Mouse (Mus musculus): ENCODE measurements at regions not wholly inside any gene's neighbourhood (a gene's known extent, or its start where the extent isn't known, plus 50 kb on each side); places are given as distances from the start of the nearest gene placed in this dataset.
A peak's percentile ranks its signal among the peaks of the same experiment; 100 is the strongest.
"Not testable (repeated sequence)": the region's sequence is repeated elsewhere in the genome, so short reads cannot be mapped to it uniquely, and the experiment has no call there.

DNA sequence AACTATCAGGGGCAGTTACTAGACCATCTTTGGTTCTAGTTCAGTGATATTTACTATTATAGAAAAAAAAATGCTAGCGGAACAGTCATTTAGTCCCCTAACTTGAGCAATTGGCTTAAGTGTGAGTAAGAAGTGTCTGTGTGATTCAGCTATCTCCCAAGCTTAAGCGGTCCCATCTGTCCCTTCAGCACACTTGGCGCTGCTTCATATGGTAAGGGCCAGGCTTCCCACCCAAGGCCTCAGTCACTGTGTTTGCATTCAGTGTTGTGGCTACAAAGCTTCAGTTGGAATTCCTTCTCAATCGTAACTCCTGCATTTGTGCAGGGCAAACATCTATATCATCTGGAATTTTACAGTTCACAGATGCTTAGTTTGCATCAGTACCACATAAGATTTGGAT lies 232.0 kb downstream of the Trib2 start:
- no peak for DNase-seq (ENCODE audit: extremely low read depth, insufficient read length, low spot score)

DNA sequence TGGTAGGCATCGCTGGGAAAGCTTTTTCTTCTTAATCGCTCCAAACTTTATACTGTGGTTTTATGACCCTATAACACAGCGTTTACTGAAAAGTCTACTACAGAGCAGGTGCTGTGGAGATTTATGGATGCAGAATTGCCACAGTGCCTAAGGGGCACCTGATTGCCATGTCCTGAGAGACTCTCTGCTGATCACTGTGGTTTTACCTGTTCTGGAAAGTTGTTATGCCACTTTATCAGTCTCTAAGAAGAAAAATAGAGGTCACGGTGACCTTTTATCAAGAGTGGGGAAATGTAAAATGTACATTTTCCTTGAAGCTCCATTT lies 250.0 kb downstream of the Trib2 start:
- no peak for DNase-seq (ENCODE audit: extremely low read depth, insufficient read length, low spot score)

DNA sequence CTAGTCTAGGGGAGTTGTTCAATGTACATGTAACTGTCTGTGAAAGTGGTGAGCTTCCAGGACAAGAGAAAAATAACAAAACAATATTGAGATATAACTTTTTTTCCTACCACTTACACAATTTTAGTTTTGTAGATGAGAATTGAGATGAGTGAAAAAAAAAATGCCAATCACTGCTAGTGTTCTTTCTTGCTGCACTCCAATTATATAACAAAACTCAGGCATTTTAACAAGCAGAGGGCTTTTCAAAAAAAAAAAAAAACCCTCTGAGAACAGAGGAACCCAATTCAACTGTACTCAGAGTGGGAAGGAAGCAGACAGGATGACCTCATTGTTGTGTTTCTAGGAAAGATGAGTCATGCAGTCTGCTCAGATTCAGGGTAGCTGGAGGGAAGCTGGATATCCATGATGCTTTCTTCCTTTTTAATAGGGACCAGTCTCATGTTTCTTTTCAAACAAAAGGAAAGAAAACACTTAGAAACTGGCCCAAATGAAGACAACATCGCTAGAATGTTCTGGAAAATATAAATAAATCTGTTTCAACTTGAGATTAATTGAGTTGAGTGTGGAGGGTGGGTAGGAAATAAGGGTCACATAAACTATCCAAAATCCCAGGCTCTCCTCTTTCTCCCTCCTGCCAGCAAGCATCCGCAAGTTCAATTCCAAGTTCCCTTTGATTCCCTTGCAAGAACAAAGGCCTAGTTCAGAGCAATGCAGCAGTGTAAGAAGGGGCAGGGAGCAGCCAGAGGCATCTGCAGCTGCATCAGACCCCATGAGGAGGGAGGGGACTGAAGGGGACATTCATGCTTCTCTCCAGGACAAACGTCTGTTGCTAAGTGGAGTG lies 250.6 kb downstream of the Trib2 start:
- DNase-seq (ENCODE audit: extremely low read depth, insufficient read length, low spot score): no peak

DNA sequence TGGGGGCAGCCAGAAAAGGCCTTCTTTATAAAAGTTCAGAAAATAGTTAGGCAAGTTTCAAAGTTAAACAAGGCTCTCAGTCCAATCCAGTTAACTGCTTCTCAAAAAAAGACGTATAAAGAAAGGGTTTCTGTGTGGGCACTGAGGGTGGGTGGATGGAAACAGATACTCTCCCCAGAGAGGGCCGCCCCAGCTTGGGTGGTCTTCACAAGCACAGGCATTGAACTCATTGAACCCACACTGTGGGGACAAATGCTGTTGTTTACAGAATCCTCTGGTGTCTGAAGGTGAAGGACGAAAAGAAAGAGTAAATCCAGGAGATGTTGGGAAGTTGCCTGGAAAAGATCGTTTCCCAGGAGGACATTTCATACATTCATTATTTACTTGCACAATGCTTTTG lies 253.9 kb downstream of the Trib2 start:
- no peak for DNase-seq (ENCODE audit: extremely low read depth, insufficient read length, low spot score)

DNA sequence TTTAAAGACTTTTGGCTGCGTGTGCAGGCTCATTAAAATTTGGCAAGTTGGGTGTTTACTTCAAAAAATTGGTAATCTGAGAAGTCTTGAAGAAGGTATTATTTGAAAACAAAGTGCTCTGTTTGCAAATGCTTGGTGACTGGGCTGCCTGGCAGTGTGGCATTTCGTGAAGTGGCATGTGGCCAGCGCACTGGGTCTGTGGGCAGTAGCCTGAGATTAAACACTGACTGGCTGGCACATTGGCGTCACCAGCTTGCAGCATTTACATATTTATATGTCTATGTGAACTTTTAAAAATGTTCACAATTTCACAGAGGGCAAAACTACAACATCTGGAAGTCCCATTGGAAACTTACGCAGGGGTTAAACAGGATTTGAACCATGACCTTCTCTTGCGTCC lies 261.3 kb downstream of the Trib2 start:
- no peak for DNase-seq (ENCODE audit: extremely low read depth, insufficient read length, low spot score)

DNA sequence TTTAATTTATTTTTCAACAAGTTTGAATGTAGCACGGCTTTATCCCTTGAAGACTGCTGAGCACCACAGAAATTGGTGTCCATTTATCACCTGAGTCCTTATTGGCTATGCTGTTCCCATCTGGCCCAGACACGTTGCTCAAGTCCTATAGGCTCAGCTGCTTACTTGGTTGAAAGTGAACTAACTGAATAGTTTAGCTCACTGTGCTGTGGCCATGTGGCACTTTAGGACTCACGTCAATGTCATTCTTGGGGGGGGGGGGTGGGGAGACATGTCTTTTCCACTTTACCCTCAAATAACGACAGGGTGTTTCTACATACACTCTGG lies 263.1 kb downstream of the Trib2 start:
- DNase-seq (ENCODE audit: extremely low read depth, insufficient read length, low spot score): no peak

DNA sequence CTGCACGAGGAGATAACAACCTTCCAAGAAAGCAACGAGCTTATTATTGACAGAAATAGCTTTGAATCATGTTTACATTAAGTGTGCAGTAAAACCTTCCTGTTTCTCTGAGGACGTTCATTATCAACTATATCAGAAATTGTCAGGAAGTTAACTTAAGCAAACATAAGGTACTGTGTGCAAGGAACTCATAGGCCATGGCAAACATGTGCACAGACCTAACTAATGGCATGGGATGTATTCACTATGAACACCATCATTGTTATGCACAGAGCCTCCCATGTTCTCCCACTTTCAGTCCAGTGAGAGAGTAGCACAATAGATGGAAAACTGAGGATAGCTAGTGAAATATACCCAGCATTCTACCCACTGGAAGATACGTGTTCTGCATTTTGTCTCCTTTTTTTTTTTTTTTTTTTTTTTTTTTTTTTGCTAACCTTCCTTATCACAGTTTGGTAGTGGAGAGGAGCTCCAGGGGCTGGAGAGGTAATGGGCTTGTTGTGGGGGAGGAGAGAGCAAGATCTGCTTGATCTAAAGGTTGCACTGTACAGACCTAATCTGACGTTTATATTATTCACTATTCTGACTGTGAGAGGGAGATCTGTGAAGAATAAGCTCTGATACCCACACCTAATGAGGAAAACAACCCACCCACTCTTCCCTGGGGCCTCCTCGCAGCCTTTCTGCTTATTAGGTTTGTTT lies 263.6 kb downstream of the Trib2 start:
- DNase-seq (ENCODE audit: extremely low read depth, insufficient read length, low spot score): no peak

DNA sequence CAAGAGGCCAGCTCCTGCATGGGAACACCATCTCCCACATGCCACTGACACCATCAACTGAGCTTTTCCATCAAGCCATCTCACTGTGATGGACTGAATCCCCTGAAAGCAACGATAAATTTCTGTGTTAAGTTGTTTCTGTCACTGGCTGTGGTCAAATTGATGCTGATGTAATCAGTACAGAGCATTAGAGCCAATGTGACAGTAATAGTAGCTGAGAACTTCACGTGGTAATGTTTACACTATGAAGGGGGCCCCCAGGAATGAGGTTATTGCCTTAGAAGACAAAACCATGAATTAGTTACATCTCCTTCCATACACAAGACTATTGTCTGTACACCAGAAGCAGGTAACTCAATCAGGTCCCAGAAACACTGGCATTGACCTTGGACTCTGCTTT lies 264.5 kb downstream of the Trib2 start:
- DNase-seq (ENCODE audit: extremely low read depth, insufficient read length, low spot score): no peak

DNA sequence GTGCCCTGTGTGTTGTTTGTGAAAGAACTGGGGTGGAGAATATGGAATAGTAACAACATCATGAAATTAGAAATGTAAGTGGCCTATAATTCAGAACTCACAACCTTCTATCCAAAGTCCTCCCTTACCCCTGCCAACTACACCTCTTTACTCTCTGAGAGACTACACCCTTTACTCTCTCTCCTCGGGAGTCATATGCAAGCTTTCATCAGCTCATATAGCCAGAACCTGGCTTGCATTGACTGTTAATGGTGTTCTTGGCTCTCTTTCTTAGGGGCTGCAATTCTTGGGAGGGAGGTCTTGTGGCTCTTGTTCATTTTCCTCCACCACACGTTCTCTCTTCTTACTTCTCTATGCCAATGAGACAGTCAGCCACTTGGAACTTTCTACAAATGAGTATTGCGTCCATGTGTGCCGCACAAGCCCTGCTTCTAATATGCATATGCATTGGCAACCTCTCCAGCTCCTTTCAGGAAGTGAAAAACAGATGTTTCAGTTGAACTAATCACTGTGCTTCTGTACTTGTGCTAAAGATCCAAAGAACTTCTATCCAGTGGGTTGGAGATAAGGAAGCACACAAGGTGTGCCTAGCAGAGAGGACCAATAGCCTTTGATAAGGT lies 265.3 kb downstream of the Trib2 start:
- DNase-seq (ENCODE audit: extremely low read depth, insufficient read length, low spot score): no peak

DNA sequence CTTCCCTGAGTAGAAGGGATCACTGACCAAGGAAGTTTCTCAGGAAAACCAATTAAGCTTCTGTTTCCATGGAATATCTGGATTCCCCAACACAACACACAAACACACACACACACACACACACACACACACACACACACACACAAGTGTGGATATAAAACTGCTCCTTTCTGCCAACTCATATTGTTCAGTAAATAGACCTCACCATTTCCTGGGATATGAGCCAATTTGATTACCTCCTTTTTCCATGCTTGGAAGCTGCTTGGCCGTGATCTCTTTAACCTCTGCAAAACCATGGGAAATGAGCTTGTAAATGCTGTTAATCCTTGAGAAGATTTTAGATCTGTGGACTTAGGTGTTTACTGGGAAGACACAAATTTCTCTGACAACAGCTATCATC lies 272.4 kb downstream of the Trib2 start:
- DNase-seq (ENCODE audit: extremely low read depth, insufficient read length, low spot score): no peak

DNA sequence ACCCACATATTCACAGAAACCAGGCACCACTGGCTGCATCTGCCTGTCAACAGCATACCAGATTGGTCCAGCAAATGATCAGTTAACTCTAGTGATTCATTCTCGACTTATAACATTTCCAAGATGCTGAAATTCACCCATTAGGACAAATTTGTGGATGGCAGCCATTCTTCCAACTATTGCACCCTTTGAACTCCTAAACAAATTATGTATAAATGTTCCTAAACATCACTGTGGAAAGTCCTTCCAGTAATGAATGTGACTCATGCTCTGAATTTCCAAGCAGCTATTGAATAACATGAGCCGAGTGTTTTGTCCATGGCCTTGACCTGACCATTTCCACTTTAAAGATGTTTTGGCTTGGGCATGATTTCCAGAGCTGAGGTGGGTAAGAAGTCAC lies 274.2 kb downstream of the Trib2 start:
- DNase-seq (ENCODE audit: extremely low read depth, insufficient read length, low spot score): no peak

DNA sequence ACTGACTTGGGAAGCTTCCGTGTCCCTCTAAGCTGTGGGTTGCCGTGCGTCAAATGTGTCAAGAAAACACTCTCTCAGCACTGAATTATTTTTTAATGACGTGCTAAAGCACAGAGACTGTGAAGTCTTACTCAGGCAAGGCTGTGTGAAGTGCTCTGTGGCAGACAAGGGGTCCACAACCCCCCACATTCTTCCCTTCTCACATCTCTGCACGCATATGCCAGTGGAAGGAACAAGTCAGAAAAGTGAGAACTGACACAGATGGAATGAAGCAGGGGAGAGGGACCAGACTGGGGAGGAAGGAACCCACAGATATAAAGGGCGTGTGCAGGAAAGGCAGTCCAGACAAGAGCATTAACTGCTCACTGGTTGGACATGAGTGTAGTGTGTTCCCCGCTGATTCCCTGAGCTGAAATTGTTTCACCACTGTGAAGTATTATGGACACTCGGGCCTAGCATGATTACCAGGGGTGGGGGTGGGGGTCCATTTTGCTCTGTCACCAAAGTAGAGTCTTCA lies 279.8 kb downstream of the Trib2 start:
- no peak for DNase-seq (ENCODE audit: extremely low read depth, insufficient read length, low spot score)

DNA sequence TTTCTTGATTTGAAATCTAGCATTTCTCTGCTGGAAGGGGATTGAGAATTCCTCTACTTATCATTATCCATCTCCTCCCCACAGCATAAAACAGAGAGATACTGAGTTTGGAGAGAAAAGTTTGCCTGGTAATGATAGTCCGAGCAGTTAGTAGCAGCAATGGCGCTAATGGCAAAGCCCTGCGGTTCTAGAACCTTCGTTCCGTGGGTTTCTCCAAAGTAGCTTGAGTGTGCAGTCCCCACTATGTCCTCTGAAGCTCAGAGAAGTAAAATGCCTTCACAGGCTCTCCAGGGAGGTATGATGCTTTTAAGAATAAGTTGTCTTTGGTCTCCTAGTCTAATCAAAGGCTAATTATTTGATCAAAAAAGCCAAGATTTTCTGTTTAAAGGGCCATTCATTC lies 280.5 kb downstream of the Trib2 start:
- DNase-seq (ENCODE audit: extremely low read depth, insufficient read length, low spot score): no peak

DNA sequence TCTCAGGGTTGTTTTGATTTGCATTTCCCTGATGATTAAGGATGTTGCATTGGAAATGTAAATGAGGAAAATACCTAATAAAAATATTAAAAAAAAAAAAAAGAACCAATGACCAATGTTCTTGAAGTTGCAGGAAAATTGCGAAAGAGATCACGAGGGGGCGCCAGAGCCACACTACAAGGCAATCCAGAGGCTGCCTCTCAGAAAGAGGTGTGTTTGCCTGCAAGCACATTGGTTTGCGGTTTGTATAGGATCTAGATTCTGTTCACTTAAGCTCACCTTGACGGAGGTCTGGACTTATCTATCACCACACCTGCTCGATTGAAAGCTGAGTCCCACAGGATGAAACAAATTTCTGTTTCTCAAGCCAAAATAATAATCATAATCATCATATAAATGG lies 280.9 kb downstream of the Trib2 start:
- DNase-seq (ENCODE audit: extremely low read depth, insufficient read length, low spot score): peak; percentile 29

DNA sequence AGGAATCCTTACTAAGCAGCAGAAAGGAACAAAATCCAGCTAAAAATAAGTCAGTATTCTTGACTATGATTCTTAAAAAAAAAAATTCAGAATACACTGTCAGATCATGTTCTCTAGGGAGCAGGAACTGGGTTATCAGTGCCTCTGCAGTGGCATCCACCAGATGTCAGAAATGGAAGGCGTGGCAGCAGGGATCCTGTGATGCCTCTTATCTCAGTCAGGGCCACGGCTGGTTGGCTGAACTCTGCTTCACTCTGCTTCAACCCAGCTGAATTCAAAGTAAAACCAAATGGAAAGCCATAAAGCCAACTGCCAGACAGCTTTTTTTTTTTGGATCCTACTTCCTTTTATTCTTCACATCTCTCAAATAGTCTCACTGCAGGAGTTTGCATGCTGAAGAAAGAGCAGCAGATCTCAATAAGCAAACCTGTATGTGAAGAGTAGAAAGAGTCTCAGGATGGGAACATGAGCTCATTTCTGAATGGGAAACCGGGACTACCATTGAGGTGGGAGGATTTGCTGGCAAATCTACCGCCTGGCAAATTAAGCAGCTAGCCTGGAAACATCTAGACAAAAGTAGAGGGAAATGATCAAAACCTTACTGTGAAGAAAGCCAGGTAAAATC lies 295.8 kb downstream of the Trib2 start:
- no peak for DNase-seq (ENCODE audit: extremely low read depth, insufficient read length, low spot score)

DNA sequence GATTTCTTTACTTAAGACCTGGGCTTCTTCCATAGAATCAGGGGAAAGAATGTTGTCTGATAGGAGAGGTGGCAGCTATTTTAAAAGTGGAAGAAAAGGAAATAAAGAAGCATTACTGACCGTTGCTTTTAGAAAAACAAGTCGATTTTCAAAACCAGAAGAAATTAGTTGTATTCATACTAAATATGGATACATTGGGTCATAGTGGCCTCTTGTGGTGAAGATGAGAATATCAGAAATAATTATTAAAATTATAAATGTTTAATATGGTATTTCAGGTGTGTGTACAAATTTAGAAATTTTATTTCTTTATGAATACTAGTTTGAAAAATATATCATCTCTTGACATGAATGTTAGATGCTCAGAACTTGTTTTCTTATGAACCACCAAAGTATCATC lies 304.7 kb downstream of the Trib2 start:
- no peak for DNase-seq (ENCODE audit: extremely low read depth, insufficient read length, low spot score)

DNA sequence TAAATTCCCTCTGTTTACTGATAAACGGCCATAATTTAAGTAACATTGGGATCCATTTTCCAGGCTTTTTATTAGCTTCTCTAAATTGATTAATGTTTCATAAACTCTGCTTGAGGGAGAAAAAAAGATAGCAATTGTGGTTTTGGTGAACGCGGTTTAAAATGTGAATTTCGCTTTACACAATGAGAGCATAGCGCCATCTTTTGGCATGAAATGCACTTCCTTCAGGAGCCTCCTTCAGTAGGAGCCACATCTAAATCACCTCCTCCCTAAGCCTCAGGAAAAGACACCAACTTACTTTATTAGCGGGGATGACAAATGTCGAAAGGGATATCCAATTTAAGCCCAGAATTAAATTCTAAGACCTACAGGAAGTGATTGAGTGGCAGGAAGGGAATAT lies 309.1 kb downstream of the Trib2 start:
- DNase-seq (ENCODE audit: extremely low read depth, insufficient read length, low spot score): no peak

DNA sequence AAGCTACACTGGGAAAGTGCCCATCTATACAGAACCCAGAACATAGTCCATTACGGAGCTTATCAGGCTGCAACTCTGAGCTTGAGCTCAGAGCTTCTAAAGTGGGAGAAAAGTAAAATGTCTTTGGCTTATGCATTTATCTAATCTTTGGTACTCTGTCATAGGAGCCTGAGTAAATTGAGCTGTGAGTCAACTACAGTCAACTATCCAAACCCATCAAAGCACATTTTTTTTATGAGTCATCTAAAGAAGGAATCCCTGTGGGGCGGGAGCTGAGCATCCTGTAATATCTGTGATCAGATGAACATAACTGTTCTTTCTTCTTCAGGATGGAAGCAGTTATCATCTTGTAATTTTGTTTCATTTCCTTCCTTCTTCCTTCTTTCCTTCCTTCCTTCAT lies 323.1 kb downstream of the Trib2 start:
- DNase-seq (ENCODE audit: extremely low read depth, insufficient read length, low spot score): no peak

DNA sequence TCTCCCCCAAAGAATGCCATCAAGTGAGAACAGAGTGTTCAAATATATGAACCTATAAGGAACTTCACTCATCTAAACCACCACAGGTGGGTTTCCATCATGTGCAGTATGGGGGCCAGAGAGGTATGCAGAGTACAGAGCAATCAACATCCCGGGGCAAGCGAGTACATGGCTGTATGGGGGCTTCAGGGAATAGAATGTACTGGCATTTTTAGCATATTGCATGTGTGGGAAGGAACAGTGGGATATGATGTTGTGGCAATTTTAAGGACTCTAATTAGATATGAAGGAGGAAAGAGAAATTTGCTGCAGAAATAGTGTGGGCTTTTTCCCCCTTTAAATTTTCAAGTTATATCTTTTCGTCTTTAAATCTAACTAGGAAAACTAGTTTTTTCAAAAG lies 344.0 kb downstream of the Trib2 start:
- DNase-seq (ENCODE audit: extremely low read depth, insufficient read length, low spot score): no peak

DNA sequence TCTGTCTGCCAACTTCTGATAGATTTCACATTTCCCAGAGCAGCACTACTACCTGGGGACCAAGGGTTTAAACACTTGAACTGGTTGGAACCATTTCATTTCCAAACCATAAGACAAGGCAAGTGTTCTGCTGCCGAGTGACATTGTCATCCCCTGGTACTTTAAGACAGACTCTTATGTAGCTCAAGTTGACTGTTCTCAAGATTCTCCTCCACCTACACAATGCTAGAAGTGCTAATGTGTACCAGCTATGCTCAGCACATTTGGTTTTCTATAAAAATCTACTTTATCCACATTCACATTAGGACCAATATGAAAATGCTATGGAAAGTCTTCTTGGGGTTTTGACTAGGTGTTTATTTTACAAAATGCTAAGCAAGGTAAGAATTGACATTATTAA lies 357.3 kb downstream of the Trib2 start:
- no peak for DNase-seq (ENCODE audit: extremely low read depth, insufficient read length, low spot score)

DNA sequence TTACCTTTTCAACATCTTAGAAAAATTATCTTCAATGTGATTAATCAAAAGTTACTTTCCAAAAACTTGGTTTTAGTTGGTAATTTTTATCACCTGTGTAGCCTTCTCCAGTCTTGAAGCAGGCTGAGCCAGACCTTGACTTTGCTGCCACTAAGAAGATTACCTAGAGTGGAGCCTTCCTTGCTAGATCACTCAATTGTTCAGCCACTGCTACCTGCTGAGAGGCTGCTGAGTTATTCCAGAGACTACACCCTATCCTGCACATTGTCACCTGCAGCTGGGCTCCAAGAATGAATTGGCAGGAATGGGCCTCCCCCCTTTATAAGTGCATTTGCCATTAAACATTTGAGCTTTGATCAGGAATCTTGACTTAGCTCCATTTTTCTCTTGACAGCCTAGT lies 360.4 kb downstream of the Trib2 start:
- not testable (repeated sequence) for DNase-seq (ENCODE audit: extremely low read depth, insufficient read length, low spot score)

DNA sequence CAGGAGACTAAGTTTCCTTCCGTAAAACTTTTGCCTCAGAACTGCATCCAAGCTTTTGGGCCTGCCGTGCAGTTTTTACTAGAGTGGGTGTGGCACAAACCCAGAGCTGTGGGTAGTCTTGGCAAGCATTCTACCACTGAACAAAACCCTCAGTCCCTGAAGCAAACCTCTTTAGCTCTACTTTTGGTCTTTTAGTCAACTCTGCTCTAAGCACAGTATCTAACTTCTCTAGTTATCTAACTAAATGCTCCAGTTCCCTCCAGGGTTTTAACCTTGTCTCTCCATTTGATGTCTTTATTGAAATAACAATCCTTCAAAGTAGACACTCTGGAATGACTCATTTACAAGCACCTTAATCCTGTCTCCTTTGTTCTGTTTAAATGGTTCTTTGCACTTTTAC lies 361.0 kb downstream of the Trib2 start:
- DNase-seq (ENCODE audit: extremely low read depth, insufficient read length, low spot score): no peak
